Mouse (Mus musculus): Measurements from ENCODE around the gene Chd3. TPM values are rescaled to one million over a fixed set of nuclear protein-coding genes. Genes with fewer than 3 reads are reported as not detected.
A peak's percentile ranks its signal among the peaks of the same experiment; 100 is the strongest.

The Chd3 gene
- total RNA-seq, 2 experiments from 2014 or later: 406 to 416 TPM

DNA sequence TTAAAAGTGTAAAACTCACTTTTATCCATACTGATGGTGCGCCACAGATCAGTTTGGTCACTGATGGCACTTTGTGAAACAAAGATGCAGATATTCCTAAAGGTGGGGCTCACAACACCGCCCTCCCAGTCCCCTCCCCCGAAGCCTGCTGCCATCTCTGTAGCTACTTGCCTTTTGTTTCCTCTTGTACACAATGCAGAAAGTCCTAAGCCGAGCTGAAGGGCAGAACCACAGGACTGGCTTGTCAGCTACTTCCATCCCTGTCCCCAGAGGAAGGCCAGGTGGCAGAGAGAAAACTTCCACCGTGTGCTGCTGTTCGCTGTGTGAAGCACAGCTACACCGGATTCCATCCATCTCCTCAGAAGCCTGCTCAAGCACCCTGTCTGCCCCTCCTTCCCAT lies 71.0 kb downstream of the Chd3 start:
- H3K27ac ChIP-seq: peak overlapping the region; percentile 68
- no peak for DNase-seq (ENCODE audit: extremely low spot score in 1 of 2, low spot score in 2 of 2)

DNA sequence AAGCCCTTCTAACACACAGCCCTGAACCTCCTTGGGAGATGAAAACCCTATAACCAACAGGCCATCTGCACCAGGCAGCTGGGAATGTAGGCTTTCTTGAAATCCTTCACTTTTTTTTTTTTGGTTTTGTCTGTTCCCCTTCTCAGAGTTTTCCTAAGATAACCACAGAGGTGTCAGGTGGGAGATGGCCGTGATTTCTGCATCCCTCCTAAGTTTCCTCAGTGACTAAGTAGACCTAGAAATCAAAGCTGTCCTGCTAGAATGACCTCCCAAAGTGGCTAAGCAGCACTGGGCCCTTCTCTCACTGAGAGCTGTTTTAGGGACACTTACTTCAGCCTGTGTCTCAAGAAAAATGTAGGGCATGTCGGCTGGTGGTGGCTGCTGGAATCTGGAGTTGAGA lies 71.4 kb downstream of the Chd3 start:
- TF ChIP-seq CTCF (IDR thresholded peaks at IDR 0.05): no peak
- intact Hi-C loops (cut with DNase I): no loop called here
- no peak for DNase-seq (ENCODE audit: extremely low spot score in 1 of 2, low spot score in 2 of 2)
- no peak overlapping the region for H3K4me3 ChIP-seq
- peak overlapping the region; percentile 44; the same call in 1 of the 2 replicates for H3K27ac ChIP-seq

More for the DNA sequence above, 71.0 kb downstream of the Chd3 start:
- intact Hi-C loops (cut with DNase I): no loop called here
- TF ChIP-seq CTCF (IDR thresholded peaks at IDR 0.05): no peak
- no peak overlapping the region for H3K4me3 ChIP-seq

- no peak for DNase-seq (ENCODE audit: extremely low spot score in 1 of 2, low spot score in 2 of 2)
- H3K4me3 ChIP-seq: no peak overlapping the region
- no peak for TF ChIP-seq CTCF (IDR thresholded peaks at IDR 0.05)
- peak overlapping the region; percentile 54 for H3K27ac ChIP-seq
- intact Hi-C loops (cut with DNase I): no loop called here
Observed at GRCm38 (mm10) chr11:69295286-69295685, 73.9 kb downstream of the Chd3 start.

Other genes starting within 250 kb of the Chd3 start
- under 1 TPM; 0.57 to 0.82 TPM for gene Hes7, start 249.0 kb downstream of the Chd3 start, total RNA-seq (2021)
- 1 to 10 TPM; 1.3 to 1.4 TPM for gene 9130213A22Rik, start 246.8 kb downstream of the Chd3 start, total RNA-seq (2021)
- gene Aloxe3, start 243.5 kb downstream of the Chd3 start, total RNA-seq (2021): 1 to 10 TPM; 6.5 TPM
- 1 to 10 TPM; 8.7 to 9.8 TPM for gene Alox12b, start 212.4 kb downstream of the Chd3 start, total RNA-seq (2021)
- 1 to 10 TPM; 6.1 to 6.4 TPM for gene Alox8, start 171.6 kb downstream of the Chd3 start, total RNA-seq (2021)
- 1 to 10 TPM; 1.0 to 1.3 TPM for gene Gucy2e, start 132.4 kb downstream of the Chd3 start, total RNA-seq (2021)
- gene Cntrob, start 45.6 kb downstream of the Chd3 start, total RNA-seq (2021): 10 to 100 TPM; 19.2 to 27.1 TPM
- gene Trappc1, start 45.4 kb downstream of the Chd3 start, total RNA-seq (2021): 10 to 100 TPM; 58.8 to 60.1 TPM
- 10 to 100 TPM; 95.5 to 95.8 TPM for gene Kcnab3, start 43.1 kb downstream of the Chd3 start, total RNA-seq (2021)
- 100 to 1,000 TPM; 170 to 181 TPM for gene Rnf227, start 28.9 kb downstream of the Chd3 start, total RNA-seq (2021)
- 100 to 1,000 TPM in 1 of 2 experiments, 10 to 100 TPM in 1; 94.0 to 113 TPM for gene Naa38, start 26.1 kb upstream of the Chd3 start, total RNA-seq (2021)
- gene Cyb5d1, start 26.2 kb upstream of the Chd3 start, total RNA-seq (2021): 10 to 100 TPM; 40.7 to 45.6 TPM
- 1 to 10 TPM; 2.9 to 3.8 TPM for gene Tmem88, start 28.8 kb upstream of the Chd3 start, total RNA-seq (2021)
- 10 to 100 TPM; 31.1 to 45.3 TPM for gene Kdm6b, start 44.3 kb upstream of the Chd3 start, total RNA-seq (2021)
- 1 to 10 TPM; 2.7 to 3.7 TPM for gene Dnah2, start 179.7 kb upstream of the Chd3 start, total RNA-seq (2021)
- 10 to 100 TPM; 46.6 to 63.0 TPM for gene Efnb3, start 190.8 kb upstream of the Chd3 start, total RNA-seq (2021)
- gene Wrap53, start 210.8 kb upstream of the Chd3 start, total RNA-seq (2021): 10 to 100 TPM in 1 of 2 experiments, 1 to 10 TPM in 1; 7.6 to 10.5 TPM
- 10 to 100 TPM; 23.7 TPM for gene Trp53, start 211.0 kb upstream of the Chd3 start, total RNA-seq (2021)
- gene Atp1b2, start 236.5 kb upstream of the Chd3 start, total RNA-seq (2021): 100 to 1,000 TPM; 411 to 429 TPM
- gene Shbg, start 248.5 kb upstream of the Chd3 start, total RNA-seq (2021): not detected

Measured in left cerebral cortex, adult 2 months (tissue).